ENCODE assay signal across 8 mouse cellular contexts in the genomic region with DNA sequence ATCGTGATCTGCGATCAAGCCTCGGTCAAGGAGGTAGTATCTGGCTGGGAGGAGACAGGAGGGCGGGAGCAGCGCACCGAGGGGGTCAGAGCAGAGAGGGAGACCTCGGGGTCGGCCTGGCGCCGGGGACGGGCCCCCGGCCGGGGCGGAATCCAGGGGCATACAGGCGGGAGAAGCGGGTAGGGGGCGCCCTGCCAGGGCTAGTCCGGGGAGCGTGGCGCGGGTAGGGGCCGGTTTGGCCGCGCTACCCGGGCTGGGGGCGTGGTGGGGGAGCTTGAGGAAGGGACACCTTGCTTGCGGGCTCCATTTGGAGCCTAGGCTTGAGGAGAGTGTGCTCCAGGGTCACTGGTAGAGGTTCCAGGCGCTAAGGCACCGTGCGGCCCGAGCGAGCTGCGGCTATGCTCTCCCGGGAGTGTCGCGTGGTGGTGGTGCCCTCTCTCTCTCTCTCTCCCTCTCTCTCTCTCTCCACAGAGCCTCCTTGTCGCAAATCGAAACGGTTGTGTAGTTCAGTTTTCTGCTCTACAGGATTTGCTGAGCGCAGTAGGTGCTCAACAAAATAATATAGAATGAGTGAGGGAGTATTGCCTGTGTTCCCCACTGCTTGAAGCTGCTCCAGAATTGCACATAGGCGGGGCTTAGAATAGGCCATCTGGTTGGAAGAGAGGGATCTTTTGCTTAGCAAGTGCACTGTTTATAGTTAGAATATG. TPM values are rescaled to one million over a fixed set of nuclear protein-coding genes. Genes with fewer than 3 reads are reported as not detected.
DNase-seq lines count a peak whose midpoint lies in the region; ATAC-seq and TF ChIP-seq lines count a peak whose summit lies in the region.

No protein-coding gene starts in this region.

- H3K27me3 ChIP-seq in splenic B cell, adult 2 months (ENCODE audit: control insufficient read depth, insufficient read depth, low read length, poor library complexity, severe bottlenecking) = no peaks in the 10 kb centered on the region

- H3K27ac ChIP-seq in left cerebral cortex, adult 2 months = peak overlapping the region; percentile 97

- ATAC-seq in megakaryocyte, adult 5-6 weeks (ENCODE audit: poor library complexity, severe bottlenecking) = peak; percentile 10; the same call in 1 of the 2 replicates

- H3K4me3 ChIP-seq in left cerebral cortex, adult 2 months = peak overlapping the region; percentile 94

- intact Hi-C loops in left cerebral cortex, adult 2 months (cut with DNase I) = no loop called here

- peak; percentile 62 to 64 for DNase-seq in left cerebral cortex, adult 2 months (ENCODE audit: extremely low spot score in 1 of 2, low spot score in 2 of 2)
- no peak for DNase-seq in left cerebral cortex, adult 11 months (ENCODE audit: low spot score)
- peak; percentile 62 for DNase-seq in c-Kit-positive CD71-positive TER-119-negative erythroid progenitor cells, embryonic 14.5 days (ENCODE audit: low read depth)
- DNase-seq in frontal cortex, postnatal 25 days (ENCODE audit: low spot score in 2 of 2) = peak; percentile 19 to 50
- DNase-seq in kidney, postnatal 14 days = peak; percentile 36
- DNase-seq in splenic B cell, adult 2 months (ENCODE audit: low read depth, low spot score) = peak; percentile 47
- DNase-seq in adrenal gland, postnatal 4 days (ENCODE audit: low spot score in 2 of 2) = no peak

- H3K36me3 ChIP-seq in splenic B cell, adult 2 months (ENCODE audit: control insufficient read depth, insufficient read depth, low read length, poor library complexity, severe bottlenecking) = peaks cover 2% of the 10 kb centered on the region; the same call in 1 of the 2 replicates

- no peak for TF ChIP-seq CTCF in left cerebral cortex, adult 2 months (IDR thresholded peaks at IDR 0.05)

RNA-seq across cellular contexts. Expression of a gene that starts 0.5 kb away (rescaled TPM):
- total RNA-seq in left cerebral cortex, adult 2 months (2021) = 100 to 1,000 TPM; 137 to 148 TPM
- total RNA-seq in megakaryocyte, adult 5-6 weeks (2015) = 10.5 and 14.5 TPM in 2 replicates
- total RNA-seq in megakaryocyte, adult 5-6 weeks (2017) = 15.9 and 16.4 TPM in 2 replicates
- total RNA-seq in adrenal gland, postnatal 4 days (2021) = 10 to 100 TPM; 52.6 to 62.6 TPM

RNA-seq across cellular contexts. Expression of a gene that starts 1.2 kb away (rescaled TPM):
- 10 to 100 TPM; 98.3 to 99.1 TPM for total RNA-seq in left cerebral cortex, adult 2 months (2021)
- total RNA-seq in megakaryocyte, adult 5-6 weeks (2015) = 31.3 TPM in 2 replicates
- total RNA-seq in megakaryocyte, adult 5-6 weeks (2017) = 57.8 and 73.4 TPM in 2 replicates
- total RNA-seq in adrenal gland, postnatal 4 days (2021) = 100 to 1,000 TPM; 108 to 113 TPM

RNA-seq across cellular contexts. Expression of a gene that starts 5.9 kb away (rescaled TPM):
- not detected for total RNA-seq in left cerebral cortex, adult 2 months (2021)
- total RNA-seq in megakaryocyte, adult 5-6 weeks (2015) = not detected in 2 replicates
- not detected in 2 replicates for total RNA-seq in megakaryocyte, adult 5-6 weeks (2017)
- 1 to 10 TPM in 1 of 2 experiments, under 1 TPM in 1; 0.54 to 3.9 TPM for total RNA-seq in adrenal gland, postnatal 4 days (2021)

RNA-seq across cellular contexts. Expression of a gene that starts 21.6 kb away (rescaled TPM):
- 10 to 100 TPM; 90.2 to 90.3 TPM for total RNA-seq in left cerebral cortex, adult 2 months (2021)
- 207 and 216 TPM in 2 replicates for total RNA-seq in megakaryocyte, adult 5-6 weeks (2015)
- total RNA-seq in megakaryocyte, adult 5-6 weeks (2017) = 93.2 and 107 TPM in 2 replicates
- 100 to 1,000 TPM; 240 to 260 TPM for total RNA-seq in adrenal gland, postnatal 4 days (2021)

RNA-seq across cellular contexts. Expression of a gene that starts 21.8 kb away (rescaled TPM):
- 1 to 10 TPM; 3.2 TPM for total RNA-seq in left cerebral cortex, adult 2 months (2021)
- 0.04 and 0.05 TPM in 2 replicates for total RNA-seq in megakaryocyte, adult 5-6 weeks (2015)
- total RNA-seq in megakaryocyte, adult 5-6 weeks (2017) = 0.04 and 0.18 TPM in 2 replicates
- 10 to 100 TPM; 11.2 to 16.1 TPM for total RNA-seq in adrenal gland, postnatal 4 days (2021)

Comparison
In these comparisons a context has a peak if more than half of its experiments do, and no peak if none do; other contexts are left out.
1. DNase-seq: peak in left cerebral cortex, adult 2 months (2 of 2), c-Kit-positive CD71-positive TER-119-negative erythroid progenitor cells, embryonic 14.5 days (single experiment), frontal cortex, postnatal 25 days (2 of 2), kidney, postnatal 14 days (single experiment) and splenic B cell, adult 2 months (single experiment); none in left cerebral cortex, adult 11 months (single experiment) and adrenal gland, postnatal 4 days (0 of 2).